16 mouse cellular contexts compared by ENCODE assay signal in genomic region chr3:121645447-121645846, GRCm38 (mm10). TPM values are rescaled to one million over a fixed set of nuclear protein-coding genes. Genes with fewer than 3 reads are reported as not detected.
DNase-seq lines count a peak whose midpoint lies in the region; ATAC-seq and TF ChIP-seq lines count a peak whose summit lies in the region.
"Had no signal": no experiment of that assay in that cellular context is flagged by ENCODE, and none has a peak within 500 bp of the region (broad histone marks: within the 10 kb centered on the region; RNA-seq: fewer than 3 reads in every experiment).

No protein-coding gene starts in this region.

- H3K4me3 ChIP-seq in lung, adult 2 months (replicated peaks; ENCODE audit: extremely low read depth, low read depth, low read length), result no peak overlapping the region
- no peak overlapping the region for H3K4me3 ChIP-seq in stomach, embryonic 15.5 days (replicated peaks)
- H3K4me3 ChIP-seq: neural tube, embryonic 12.5 days had no signal

- H3K27me3 ChIP-seq in stomach, embryonic 15.5 days (replicated peaks), result no peaks in the 10 kb centered on the region
- H3K27me3 ChIP-seq: neural tube, embryonic 12.5 days had no signal

- H3K9me3 ChIP-seq in stomach, embryonic 15.5 days, result no peaks in the 10 kb centered on the region
- H3K9me3 ChIP-seq: G1E; neural tube, embryonic 12.5 days had no signal

- no peak for TF ChIP-seq POLR2A in lung, adult 2 months (IDR thresholded peaks at IDR 0.05; ENCODE audit: borderline replicate concordance, extremely low read depth, low read depth, low read length)

- peak; percentile 23 for DNase-seq in adrenal gland, adult 2 months
- no peak for DNase-seq in adrenal gland, postnatal 4 days (ENCODE audit: low spot score in 2 of 2)
- DNase-seq in lung, adult 18-20 months, result peak; percentile 57 to 58
- DNase-seq in lung, adult 2 months, result no peak
- peak; percentile 11 to 50 for DNase-seq in kidney, postnatal 25 days
- no peak for DNase-seq in cerebellum, postnatal 36 days
- DNase-seq: left cerebral cortex, postnatal 4 days; right cerebral cortex, postnatal 25 days had no signal

- no peak for ATAC-seq in stomach, embryonic 15.5 days (ENCODE audit: insufficient read depth, low FRiP score, low read depth)
- ATAC-seq in CD4-positive, CD25-positive, alpha-beta regulatory T cell, adult 4 months, result no peak

- no peaks in the 10 kb centered on the region for H3K36me3 ChIP-seq in stomach, embryonic 15.5 days
- H3K36me3 ChIP-seq: G1E; neural tube, embryonic 12.5 days had no signal

- H3K27ac ChIP-seq in stomach, embryonic 15.5 days, result peak overlapping the region; percentile 82
- H3K27ac ChIP-seq: macrophage; neural tube, embryonic 12.5 days had no signal

- H3K9ac ChIP-seq in stomach, embryonic 15.5 days, result no peak overlapping the region
- H3K9ac ChIP-seq: neural tube, embryonic 12.5 days had no signal

- 70% methylated on average over 7 of the region's 7 CpGs for WGBS in lung, adult 2 months
- 53% methylated on average over 7 of the region's 7 CpGs for WGBS in stomach, embryonic 15.5 days

- peaks cover 4% of the 10 kb centered on the region for H3K4me1 ChIP-seq in lung, adult 2 months (ENCODE audit: control insufficient read depth, insufficient read depth, low read length)
- peaks cover 25% of the 10 kb centered on the region for H3K4me1 ChIP-seq in stomach, embryonic 15.5 days
- H3K4me1 ChIP-seq: neural tube, embryonic 12.5 days had no signal

- no peak for TF ChIP-seq CTCF in lung, adult 2 months (IDR thresholded peaks at IDR 0.05; ENCODE audit: insufficient read depth, low read length)

- no peak overlapping the region for H3K4me2 ChIP-seq in stomach, embryonic 15.5 days
- H3K4me2 ChIP-seq: neural tube, embryonic 12.5 days had no signal

RNA-seq across cellular contexts. Expression of gene 4930432M17Rik, which starts 25.1 kb away (rescaled TPM):
- not detected for total RNA-seq in adrenal gland, adult 2 months (2021)
- not detected in 2 replicates for polyA plus RNA-seq in adrenal gland, adult 2 months (2012; rRNA removed)
- not detected for total RNA-seq in adrenal gland, postnatal 4 days (2021)
- not detected in 2 replicates for polyA plus RNA-seq in lung, adult 2 months (2012; rRNA removed)
- polyA plus RNA-seq in stomach, embryonic 15.5 days (2015; fragmentation: Nextera tagmentation; extraction: Ambion mirVana), result not detected in 2 replicates
- polyA plus RNA-seq in CD4-positive, CD25-positive, alpha-beta regulatory T cell, adult 4 months (2017; shearing (Covaris generic)), result not detected
- total RNA-seq: left cerebral cortex, postnatal 4 days had no signal
- polyA plus RNA-seq: cerebellum, adult 2 months; G1E; heart, embryonic 16.5 days; large intestine, adult 2 months; macrophage; neural tube, embryonic 12.5 days had no signal

Comparison
In these comparisons a context has a peak if more than half of its experiments do, and no peak if none do; other contexts are left out.
1. DNase-seq: peak in adrenal gland, adult 2 months (single experiment), lung, adult 18-20 months (2 of 2) and kidney, postnatal 25 days (2 of 2); none in adrenal gland, postnatal 4 days (0 of 2), lung, adult 2 months (single experiment) and cerebellum, postnatal 36 days (0 of 2).